Mouse (Mus musculus): ENCODE data around the gene Xrcc3.

The Xrcc3 gene

DNA sequence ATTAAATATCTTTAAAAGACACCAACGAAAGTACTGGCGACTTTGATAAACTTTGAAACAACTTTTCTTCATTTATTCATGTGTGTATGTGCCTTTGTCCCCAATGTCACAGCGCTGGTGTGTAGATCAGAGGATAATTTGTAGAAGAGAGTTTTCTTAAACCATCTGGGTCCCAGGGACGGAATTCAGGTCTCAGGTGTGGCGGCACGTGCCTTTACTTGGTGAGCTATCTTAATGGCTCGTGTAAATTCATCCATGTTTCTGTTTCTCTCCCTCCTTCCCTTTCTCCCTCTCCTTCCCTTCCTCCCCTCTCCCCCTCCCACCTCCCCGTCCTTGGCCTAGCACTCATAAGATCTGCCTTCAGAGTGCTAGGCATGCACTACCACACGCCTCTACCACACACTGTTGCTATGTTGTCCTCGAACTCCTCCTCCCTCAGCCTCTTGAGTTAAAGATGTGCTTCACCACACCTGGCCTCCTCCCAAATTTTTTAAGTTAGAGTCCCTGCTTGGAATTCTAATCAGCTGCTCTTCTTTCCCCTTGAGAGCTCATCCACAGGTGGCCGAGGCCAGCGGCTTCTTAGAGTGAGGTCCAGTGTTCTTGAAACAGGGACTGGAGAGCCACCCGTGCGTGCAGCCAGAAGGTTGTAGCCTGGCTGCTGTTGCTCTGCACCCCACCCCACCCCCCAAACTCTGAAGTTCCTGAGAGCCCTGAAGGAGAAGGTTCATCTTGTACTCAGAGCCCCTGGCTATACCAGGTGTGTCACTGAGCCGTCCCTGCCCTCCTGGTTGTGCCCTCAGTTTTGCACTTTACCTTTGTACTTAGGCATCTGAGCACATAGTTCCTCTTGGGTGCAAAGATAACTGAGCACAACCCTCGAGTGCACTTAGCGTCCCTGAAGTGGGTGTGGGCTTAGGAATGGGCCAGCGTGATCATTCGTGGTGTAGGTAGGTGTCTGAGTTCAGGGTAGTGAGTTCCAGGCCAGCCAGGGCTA is 1.4 kb upstream of the Xrcc3 start:
- DNase-seq = peak; percentile 25 to 51

DNA sequence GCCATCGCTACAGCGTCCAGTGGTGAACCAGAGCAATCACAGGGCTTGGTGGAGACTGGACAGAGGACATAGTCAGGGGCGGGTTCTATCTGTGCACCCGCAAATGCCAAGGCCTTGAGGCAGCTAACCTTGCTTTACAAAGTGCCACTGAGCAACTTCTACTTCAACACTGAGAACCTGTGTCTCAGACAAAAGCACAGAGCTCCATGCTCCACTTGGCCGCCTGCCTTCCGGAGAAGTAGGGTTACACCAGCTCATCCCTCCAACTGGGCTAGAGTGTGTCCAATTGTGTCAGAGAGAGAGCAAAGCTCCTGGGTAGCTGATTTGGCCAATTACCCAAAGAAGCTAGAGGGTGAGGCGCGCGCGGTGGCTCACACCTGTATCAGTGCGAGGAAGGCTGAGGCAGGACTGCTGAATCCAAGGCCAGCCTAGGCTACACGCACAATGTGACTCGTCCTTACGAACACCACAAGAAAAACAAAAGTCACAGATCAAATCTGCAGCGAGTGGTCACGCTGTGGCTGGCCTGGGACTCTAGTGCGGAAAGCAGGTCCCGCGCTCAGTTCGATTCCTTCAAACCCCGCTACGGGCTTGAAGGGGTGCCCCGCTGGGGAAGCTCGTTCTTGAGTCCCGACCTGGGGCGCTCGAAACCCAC is 435 bp downstream of the Xrcc3 start:
- DNase-seq = no peak

DNA sequence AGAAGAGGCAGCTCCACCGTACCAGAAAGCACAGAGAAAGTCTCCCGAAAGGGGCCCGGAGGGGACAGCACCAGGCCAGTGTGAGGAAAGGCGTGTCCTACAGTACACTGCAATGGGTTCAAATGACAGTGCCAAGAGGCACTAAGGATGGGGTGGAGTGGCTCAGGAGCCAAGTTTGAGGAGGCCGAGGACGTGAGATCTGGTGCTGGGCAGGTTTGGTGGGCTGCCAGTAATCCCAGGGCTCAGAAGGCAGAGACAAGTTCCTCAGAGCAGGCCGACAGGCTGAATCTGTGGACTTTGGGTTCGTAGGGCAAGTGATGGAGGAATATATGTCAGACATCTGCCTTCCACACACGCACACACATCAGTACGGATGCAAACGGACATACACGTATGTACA is 1.1 kb downstream of the Xrcc3 start:
- no peak for DNase-seq

DNA sequence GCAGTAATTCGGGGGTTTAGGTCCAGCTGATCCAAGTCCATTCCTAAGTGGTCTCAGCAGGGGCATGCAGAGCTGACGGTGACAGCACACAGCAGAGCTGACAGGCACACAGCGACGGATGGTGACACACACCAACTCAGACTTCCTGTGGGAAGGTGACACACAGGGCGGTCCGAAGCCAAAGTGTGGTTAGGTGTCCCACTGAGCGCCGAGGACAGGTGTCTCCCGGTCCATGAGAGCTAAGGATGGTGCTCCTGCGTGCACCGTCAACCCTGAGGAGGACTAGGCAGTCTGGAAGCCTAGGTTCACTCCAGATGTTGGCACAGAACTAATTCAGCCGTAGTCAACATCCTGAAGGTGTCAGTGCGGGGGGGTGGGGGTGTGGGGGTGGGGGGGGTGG is 1.6 kb downstream of the Xrcc3 start:
- DNase-seq = no peak

DNA sequence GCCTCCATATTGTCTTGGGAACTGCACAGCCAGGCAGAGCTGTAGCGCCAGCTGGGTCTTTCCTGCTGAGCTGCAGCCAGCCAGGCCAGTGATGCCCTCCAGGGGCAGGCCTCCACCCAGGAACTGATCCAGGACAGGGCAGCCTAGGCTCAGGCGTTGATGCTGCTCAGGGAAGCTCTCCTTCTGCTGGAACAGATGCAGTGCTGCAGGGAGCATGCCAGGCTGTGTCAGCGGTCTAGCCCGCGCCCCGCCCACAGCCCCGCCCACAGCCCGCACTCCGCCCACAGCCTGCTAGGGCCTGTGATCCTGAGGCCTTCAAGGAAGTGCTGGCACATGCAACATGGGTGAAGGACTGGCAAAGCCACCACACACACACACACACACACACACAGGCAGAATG is 3.9 kb downstream of the Xrcc3 start:
- peak; percentile 88 to 92 for DNase-seq

DNA sequence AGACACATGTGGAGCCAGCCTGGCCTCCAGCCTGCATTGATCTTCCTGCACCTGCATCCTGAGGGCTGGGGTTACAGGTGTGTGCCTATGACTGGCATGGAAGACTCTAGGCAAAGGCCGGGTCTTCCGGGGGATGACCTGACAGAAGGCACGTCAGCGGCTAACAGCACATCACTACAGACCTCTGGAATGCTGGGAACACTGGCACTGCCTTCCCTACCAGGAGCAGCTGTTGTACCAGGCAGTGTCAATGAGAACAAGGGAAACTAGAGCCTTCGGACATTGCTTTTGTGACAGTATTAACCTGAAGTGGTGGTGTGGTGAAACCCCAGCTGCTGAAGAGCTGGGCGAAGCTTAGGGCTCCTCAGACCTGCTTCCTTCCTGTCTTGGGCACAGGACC is 4.9 kb downstream of the Xrcc3 start:
- no peak for DNase-seq

DNA sequence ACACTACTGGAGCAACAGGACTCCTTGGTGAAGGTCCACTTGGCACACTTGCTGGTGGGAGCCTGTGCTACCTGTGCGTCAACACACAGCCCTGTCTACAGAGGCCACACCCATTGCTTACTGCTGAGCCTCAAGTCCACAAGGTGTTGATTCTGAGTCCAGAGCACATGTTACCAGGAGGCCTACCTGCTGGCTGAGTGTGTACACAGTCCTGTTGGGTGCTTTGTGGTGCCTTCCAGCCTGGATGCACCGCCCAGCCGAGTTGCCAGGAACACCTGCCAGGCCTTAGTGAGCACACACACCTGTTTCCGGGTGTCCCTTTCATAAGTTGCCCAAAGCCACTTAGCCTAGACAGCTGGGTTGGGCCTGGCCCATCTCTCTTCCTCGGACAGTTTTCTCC is 10.1 kb downstream of the Xrcc3 start:
- no peak for DNase-seq

DNA sequence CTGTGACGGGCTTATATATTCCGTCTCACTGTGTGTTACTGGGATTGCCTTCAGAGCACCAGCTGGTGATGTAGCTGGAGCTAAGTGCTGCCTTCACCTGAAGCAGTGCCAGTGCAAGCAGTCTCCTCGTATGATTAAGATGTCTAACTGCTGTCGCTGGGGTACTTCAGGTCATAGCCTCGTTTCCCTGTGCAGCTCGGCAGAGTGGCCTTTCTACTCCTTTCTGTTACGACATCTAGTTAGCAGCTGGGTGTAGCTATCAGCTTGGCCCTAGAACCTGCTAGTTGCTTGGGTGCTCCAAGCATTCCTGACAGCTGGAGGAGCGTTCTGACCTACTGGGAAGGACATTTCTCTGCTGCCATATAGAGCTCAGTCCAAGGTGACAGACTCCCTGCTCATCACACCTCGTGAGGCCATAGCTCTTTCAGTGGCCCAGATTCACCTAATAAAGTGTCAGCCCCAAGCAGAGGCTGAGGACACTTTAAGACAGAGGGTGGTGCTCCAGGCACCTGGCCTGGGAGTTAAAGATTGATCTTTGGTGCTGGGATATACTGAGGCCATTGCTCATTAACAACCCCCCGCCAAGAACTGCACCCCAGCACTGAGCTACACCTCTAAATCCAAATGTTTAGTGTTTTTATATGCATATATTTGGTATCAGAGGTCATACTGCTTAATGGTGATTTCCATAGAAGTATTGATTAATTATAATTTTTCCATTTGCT is 13.1 kb downstream of the Xrcc3 start:
- no peak for DNase-seq

DNA sequence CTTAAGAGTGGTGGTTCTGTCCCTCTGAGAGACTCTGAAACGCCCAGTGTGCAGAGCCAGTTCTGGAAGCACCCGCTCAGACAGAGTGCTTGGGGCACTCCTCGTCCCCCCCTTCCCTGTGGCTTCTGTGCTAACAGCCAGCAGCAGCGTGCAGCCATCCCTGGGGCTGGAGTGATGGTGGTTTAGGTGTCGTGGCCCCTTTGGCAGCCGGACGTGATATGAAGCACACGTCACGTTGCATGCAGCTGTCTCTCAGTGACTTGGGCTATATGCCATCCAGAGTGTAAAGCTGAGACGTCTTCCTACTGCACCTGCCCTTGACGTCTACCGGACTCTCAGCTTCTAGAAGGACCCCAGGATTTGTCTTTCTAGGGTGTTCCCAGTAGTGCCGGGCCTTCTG is 15.2 kb downstream of the Xrcc3 start:
- no peak for DNase-seq

DNA sequence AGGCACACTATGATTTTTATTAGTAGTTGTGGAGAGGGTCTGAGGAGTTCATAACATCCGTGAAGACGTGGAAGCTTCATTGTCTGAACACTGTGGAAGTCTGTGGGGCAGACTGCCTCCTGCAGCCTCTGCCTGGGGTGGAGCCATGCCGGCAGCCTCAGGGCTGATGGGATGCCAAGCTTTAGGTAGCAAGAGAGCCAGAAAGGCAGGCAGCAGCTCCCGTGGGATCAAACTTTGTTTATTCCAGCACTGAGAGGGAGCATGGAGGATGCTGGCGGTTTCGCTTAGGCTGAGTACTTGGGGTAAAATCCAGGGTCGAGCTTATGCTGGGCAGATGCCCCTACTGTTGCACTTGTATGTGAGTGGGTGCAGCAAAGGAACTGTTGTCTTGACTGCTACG is 16.4 kb downstream of the Xrcc3 start:
- DNase-seq = no peak

DNA sequence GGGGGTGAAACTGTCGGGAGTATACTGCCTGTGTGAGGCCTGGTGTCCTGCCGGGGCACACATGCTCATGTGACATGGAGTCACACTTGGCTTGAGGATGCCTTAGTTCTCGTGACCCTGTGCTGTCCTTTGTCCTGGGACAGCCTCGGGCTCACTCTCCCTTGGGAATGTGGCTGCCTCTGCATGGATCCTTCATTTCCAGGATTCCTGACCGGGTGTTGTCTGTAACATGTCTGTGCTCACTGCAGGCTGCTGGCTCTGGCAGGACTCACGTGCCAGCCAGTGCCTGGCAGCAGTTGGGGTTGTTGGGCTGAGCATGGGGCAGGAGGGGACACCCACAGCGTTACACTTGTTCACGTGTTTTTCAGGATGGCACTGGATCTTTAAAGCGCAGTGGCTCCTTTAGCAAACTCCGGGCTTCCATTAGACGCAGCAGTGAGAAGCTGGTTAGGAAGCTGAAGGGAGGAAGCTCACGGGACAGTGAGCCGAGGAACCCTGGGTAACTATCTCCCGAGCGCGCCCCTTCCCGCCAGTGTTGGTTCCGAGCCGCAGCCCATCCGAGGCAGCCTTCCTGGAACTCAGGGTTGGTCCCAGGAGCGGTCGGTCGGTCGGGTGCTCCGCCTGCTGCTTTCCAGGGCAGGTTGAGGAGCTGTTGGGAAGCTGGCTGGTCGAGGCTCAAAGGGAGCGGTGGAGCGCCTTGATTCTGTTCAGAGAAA is 18.3 kb downstream of the Xrcc3 start:
- peak in 1 of 2 experiments; percentile 49 for DNase-seq

DNA sequence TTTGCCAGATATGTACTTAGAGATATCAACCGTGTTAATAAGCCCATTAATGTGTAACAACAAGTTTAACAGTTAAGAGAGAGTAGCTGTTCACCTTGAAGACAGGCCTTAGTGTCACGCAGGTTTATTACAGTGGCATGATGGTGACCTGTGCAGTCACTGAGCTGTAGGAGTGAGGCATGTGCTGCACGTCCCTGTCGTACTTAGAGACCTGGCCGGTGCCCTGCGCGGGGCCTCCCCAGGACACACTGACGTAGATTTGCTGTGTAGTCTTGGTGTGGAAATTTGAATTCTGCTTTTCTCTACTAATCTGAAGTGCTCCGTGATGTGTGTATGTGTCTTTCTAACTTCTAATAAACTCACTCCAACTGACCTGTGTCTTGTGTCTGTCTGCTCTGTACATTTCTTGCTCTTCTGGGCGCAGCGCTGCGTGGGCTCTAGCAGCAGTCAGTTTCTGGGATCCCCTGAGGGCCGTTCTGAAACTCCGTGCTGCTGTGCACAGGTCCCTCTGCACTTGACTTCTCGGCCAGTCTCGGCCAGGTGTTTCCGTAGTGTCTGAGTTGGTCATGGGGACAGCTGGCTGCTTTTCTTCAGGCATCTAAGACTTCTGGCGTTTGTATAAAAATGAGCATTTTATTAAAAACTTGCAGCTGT is 19.0 kb downstream of the Xrcc3 start:
- DNase-seq = no peak

DNA sequence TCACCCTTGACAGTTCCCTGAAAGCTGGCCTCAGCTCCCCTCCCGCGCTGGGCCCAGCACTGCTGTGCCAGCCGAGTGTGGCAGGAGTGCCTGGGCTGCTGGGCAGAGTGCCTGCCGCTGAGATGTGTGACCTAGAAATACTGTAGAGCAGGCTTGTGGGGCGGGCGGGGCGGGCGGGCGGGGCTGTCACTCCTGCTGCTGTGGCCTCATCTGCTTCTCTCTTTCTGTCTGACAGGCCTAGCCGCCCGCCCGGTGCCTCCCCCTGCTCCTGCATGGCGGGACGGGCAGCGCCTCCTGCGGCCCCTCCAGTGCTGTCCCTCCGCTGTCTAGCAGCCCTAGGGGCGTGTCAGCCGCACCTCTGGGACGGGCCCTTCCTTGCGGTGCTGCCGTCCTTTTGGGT is 19.6 kb downstream of the Xrcc3 start:
- DNase-seq = peak; percentile 56 to 72

DNA sequence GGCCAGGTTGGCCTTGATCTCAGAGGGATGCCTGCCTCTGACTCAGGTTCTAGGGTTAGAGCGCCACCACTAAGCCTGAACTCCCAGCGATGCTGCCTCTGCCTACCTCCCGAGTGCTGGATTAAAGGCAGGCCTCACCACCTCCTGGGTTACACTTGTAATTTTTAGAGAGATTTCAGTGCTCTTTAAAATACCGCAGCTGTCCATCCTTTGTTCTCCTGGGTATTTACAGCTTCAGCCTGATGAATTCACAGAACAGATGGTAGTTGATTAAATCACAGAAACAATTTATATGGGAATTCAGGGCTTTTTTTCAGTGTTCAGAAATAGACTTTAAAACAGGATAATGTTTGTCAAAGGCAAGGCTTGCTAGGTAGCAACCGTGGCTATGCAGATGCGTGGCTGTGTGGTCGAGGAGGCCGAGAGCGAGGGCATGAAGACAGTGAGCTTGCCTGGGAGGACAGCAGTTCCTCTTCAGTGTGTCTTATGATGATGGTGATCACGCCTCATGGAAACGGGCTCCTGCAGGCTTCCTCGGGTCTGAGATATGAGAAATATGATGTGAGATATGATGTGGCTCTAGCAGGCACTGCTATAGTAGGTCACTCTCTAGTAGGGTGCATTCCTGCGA is 22.1 kb downstream of the Xrcc3 start:
- no peak for DNase-seq

DNA sequence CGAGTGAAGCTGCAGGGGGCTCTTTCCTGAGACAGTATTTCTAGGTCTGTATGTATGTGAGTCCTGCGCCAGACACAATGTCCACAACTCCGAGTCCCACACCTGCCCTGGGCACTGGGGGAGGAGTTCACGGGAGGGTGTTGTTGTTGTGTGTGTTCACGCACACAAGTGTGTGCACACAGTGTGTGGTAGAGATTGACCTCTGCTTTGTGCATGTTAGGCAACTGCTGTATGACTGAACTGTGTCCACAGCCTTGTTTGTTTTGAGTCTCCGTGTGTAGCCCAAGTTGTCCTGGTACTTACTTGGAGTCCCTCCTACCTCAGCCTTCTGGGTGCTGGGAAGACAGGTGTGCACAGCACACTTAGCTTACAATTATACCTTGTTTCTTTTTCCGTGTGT is 23.0 kb downstream of the Xrcc3 start:
- no peak for DNase-seq

DNA sequence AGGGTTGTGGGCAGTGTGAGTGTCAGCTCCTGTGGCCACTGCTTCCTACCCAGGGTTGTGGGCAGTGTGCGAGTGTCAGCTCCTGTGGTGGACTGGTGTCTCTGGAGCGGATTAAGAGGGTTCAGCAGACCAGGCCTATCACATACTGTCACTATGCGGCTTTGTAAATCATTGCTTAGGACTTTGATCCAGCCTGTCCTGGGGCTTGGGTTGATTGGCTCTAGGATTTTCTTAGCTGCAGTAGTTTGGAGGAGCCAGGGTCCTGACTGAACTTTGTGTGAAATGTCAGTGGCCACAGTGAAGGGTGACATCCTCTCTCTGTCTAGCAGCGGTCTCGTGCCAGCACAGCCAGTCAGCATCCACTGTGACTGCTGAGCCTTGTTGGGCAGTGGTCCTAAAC is 23.6 kb downstream of the Xrcc3 start:
- DNase-seq = peak; percentile 32 to 61

DNA sequence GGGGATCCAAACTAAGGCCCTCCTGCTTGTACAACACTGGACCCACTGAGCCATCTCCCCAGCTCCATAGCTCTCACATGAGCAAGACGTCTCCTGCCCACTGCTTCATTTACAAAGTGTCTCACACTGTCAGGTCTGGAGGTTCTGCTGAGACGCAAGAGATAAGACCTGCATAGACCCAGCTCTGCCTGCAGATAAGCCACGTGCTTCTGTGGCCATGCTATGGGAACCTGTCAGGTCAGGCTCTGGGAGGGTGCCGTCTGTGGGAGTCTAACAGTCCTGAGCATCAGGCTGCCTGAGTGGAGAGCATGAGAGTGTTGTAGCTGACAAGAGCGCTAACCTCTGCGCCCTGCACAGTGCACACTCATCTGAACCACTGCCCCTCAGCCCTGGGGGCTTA is 26.7 kb downstream of the Xrcc3 start:
- DNase-seq = no peak

DNA sequence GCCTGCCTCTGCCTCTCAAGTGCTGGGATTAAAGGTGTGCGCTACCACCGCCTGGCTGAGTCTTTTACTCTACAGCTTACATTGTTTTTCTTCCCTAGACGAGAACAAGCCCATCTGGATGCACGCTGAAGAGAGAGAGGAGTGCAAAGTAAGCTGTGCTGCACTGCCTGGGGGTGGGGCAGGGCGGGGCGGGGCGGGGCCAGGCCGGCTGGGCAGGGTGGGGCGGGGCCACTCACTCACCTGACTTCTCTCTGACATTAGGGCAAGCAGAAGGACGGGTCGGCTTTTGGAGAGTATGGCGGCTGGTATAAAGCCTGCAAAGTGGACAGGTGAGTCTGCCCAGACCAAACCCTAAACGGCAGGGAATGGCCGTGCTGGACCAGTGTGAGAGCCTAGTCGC is 28.5 kb downstream of the Xrcc3 start:
- DNase-seq = no peak

DNA sequence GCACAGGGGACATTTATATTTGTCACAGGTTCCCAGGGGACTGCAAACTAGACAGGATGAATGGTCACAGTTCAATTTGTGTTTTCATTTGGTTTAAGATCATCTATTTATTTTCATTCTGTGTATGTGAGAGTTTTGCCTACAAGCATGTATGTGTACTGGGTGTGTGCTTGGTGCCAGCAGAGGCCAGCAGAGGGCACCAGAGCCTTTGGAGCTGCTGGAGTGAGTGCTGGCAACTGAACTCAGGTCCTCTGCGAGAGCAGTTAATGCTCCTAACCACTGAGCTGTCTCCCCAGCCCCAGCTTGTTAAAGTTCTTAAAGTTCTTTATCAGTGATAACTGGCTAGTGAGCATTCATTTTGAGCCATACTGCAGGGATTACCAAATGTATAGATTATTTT is 34.1 kb downstream of the Xrcc3 start:
- no peak for DNase-seq

DNA sequence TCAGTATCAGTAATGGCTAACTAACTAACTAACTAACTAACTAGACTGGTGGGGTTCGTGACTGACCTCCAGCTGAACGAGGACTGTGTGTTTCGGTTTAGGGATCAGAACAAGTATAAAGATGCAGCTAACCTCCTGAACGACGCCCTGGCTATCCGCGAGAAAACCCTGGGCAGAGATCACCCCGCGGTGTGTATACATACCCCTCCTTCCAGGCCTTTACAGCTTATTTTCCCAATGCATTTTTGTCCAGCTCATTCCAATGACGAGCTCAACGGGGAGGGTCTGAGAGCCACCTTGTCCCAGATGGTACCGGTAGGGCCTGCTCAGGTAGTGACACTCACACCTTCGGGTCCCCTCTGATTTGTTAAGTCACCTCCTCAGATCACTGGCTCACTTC is 35.8 kb downstream of the Xrcc3 start:
- no peak for DNase-seq

DNA sequence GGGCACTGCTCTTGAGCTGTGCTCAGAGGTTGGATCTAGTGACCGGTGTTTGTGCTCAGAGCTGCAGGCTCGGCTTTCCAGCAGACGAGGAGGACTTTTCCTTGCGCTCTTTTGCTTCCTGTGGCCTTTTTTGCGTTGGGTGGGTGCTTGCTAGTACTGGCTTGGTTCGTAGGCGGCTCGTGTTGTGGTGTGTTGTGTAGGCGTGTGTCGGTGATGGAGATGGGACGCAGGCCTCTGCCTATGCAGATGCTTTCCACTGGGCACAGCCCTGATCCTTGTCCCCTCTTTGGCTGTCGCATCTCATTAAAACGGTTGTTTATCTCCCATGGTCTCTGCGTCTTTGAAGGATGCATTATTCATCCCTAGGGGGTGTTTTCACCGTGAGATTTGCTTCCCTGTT is 38.8 kb downstream of the Xrcc3 start:
- no peak for DNase-seq

DNA sequence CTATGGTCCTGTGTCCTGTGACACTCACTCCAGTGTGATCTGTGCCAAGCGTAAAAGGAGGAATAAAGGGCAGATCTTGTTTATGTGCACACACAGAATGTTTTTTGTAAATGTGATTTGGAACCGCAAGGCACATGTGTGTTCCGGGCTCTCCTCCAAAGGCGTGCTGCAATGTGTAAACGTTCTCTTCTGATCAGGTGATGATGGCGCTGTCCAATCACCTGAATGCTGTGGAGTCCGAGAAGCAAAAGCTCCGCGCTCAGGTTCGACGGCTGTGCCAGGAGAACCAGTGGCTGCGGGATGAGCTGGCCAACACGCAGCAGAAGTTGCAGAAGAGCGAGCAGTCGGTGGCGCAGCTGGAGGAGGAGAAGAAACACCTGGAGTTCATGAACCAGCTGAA is 39.5 kb downstream of the Xrcc3 start:
- DNase-seq = no peak
